Mouse (Mus musculus) naive thymus-derived CD4-positive, alpha-beta T cell, adult 2 months (primary cell): ENCODE results near the gene Crtac1.

Experiments
- DNase-seq: peaks from one replicate; pipeline ENCODE4 v3.0.0-alpha.2; 2011; ENCODE audit warnings: low read depth

The Crtac1 gene

DNA sequence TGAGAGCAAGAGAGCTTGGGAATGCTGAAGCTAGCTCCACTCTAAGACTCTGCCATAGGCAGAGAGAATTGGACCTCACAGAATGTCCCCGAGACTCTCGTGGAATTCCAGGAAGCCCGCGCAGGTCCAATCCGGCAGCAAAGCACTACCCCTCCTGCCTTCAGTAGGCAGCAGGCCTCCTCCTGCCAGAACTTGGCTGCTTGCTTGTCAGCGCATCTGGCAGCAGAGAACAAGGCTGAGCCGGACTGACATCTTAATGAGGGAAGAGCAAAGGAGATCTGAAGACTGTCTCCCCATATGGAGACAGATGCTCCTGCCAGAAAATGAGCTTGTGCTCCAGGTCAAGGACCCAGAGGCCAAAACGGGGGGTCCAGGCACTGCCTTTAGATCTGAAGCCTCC, 16.5 kb downstream of the Crtac1 start:
- DNase-seq = no peak

GRCm38 (mm10) chr19:42409856-42410255, 21.7 kb downstream of the Crtac1 start:
- no peak for DNase-seq

DNA sequence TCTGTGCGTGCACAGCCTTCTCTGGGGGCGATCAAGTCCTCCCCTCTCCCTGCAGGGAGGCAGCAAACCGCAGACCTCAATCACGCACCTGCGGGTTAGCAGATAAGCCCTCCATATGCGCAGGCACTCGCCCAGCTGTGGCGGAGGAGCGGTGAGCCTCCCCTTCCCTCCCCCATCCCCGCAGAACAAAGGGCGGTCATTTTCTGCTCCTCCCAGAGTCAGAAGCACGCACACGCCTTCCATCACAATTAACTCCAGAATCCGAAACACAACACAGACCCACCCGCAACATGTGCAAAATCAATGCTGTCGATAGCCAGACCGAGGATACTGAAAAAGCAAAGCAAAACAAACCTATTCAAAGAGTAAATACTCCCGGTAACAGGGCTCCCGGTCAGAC, 22.4 kb downstream of the Crtac1 start:
- DNase-seq = no peak

GRCm38 (mm10) chr19:42404364-42404763, 27.2 kb downstream of the Crtac1 start:
- DNase-seq = no peak

GRCm38 (mm10) chr19:42399974-42400373, 31.6 kb downstream of the Crtac1 start:
- DNase-seq = no peak

DNA sequence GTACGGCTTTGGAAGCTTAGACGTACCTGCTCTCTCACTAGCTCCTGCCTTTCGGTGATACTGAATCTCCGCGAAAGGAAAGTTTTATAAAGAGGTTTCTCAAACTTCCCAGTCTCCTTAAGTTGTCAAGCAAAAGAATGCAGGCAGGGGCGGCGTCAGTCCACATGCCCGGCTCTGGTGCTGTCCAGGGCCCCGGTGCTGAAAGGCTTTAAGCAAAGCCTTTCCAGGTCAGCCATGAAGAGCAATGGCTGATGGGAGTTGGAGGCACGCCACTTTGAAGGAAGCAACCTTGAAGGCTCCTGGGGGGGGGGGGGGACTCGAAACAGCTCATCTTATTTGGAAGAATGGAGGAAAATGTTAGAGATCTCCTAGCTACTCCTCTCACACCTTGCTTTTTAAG, 34.3 kb downstream of the Crtac1 start:
- DNase-seq = no peak

- DNase-seq = no peak
Measured at GRCm38 (mm10) chr19:42394848-42395534, 36.6 kb downstream of the Crtac1 start.

DNA sequence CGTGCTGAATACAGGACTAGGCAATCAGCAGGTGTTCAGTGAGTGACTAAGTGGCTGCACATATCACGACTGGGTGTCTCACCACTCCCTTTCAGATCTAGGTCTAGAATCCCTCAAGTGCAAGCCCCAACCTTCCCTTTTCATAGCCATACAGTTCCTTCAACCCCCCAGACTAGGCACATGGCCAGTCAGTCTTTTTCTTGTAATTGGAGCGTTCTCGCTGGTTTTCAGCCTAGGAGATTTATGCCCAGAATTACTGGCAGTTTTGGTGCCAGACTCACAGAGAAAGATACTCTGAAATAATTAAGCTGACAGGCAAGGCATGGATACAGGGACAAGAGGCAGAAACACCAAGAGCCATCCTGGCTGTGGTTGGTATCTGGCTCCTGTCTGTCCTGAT, 37.7 kb downstream of the Crtac1 start:
- DNase-seq = no peak

DNA sequence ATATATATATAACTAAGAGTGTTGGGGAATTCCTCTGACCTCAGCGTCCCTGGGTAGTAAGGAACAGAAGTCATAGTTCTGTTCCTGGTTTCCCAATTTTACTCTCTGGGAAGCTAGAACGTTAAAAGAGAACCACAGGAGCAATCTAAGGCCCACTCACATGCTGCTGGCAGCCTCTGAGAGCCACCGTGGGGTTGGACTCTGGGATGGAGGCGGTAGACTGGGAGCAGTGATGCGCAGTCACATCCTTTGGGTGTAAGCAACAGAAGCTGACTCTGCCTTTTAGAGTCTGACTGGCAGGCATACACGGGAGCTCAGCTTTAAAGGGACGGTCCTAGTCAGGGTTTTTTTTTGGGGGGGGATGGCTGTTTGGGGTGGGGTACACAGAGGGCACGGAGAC, 39.5 kb downstream of the Crtac1 start:
- DNase-seq = no peak

DNA sequence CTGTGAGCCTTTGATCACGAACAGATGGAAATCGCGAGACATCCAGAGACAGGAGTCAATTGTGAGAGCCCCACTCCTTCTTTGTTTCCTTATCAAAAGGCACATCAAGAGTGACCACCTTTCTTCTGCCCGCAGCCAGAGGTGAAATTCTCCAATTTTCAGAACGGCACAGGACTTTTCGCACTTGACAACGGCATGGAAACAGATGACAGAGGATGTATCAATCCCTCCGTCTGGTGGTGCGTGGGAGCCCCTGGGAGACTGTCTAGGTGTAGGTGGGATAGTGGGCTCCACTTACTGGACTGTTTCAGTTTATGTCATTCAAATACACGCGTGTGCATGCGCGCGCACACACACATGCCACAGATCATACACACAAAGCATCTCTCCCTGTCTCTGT, 42.0 kb downstream of the Crtac1 start:
- no peak for DNase-seq

GRCm38 (mm10) chr19:42384981-42385598, 46.5 kb downstream of the Crtac1 start:
- DNase-seq = no peak

DNA sequence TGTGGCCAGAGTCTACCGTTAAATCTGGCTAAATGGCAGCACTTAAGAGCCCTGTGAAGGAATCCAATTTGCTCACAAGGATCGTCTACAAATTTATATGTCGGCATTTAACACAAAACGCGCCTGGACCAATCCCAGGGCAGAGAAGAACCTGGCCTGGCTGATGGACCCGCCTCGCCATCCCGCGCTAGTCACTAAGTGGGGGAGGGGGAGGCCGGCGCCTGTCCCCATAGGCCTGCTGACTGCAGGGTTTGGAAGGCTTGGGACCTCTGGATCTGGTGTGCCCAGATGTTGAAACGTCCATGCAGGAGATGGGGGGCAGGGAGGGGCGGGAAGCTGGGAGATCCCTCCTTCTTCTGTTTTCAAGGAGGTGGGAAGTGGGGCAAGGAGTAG, 50.6 kb downstream of the Crtac1 start:
- no peak for DNase-seq

- no peak for DNase-seq
Measured at GRCm38 (mm10) chr19:42380321-42380980, 51.1 kb downstream of the Crtac1 start.

DNA sequence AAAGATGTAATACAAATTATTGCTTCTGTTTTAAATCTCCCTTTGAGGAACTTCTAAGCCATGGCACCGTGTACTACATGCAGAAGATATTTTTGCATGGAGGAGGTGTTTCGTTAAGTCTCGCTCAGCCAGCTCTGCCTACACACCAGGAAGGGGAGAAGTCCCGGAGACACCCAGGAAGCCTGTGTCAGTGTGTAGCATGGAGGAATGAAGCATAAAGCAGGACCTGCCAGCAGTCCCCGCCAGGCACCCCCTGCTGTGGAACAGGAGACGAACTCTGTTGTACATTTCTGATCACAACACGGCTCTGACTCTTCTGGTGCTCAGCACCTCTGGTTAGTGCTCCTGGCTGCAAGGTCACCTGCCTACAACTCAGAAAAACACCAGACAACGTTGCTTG, 51.8 kb downstream of the Crtac1 start:
- DNase-seq = no peak

DNA sequence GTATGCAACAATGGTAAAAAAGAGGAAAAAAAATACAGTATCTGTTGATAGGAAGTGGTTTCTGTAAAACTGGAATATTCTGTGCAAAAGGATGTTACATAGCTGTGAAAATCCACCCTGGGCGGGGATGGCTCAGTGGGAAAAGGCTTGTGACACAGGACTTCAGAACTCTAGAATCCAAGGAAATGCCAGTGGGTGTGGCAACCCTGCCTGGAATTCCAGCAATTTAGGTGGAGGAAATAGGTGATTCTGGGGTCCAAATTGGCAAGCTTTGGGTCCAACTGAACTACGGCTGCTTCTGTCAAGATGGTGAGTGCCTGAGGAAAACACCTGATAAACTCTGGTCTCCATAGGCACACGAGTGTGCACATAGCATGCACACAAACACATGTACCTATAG, 54.4 kb downstream of the Crtac1 start:
- DNase-seq = no peak

- DNase-seq = no peak
Measured at GRCm38 (mm10) chr19:42363551-42363950, 68.0 kb downstream of the Crtac1 start.

DNA sequence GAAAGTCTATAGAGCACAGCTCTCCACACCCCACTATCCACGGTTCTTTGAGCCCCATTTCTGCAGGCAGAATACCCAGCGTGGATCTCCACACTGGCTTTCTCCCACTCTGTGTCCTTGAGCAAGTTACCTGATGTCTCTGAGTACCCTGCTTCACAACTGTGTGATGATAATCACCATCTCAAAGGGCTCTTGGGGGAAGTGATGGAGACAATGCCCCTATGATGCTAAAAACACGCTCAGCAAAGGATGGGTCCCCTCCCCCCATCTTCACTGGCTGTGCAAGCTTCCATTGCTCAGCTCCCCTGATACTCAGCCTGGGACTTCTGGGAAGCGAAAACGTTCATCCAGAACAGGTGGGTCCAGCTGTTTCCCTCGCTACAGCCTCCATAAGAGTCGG, 73.2 kb downstream of the Crtac1 start:
- DNase-seq = no peak

DNA sequence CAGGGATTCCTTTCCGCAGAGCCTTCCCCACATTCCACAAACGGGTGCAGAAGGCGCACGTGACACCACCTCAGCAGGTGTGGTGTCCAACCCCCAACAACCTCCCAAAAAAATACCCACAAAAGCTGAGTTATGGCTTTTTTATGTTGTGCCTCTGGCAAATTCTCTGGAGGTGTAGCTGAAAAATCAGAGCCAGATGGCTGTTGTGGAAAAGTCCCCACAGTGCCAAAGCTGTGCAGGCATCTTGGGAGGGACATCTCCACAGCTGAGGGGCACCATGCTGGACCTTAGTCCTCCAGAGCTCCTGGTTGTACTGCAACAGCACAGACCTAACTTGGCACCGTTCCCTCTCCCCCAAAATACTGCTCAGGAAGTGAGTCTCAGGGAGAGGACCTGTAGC, 74.7 kb downstream of the Crtac1 start:
- no peak for DNase-seq

- DNase-seq = no peak
Measured at GRCm38 (mm10) chr19:42355476-42355875, 76.1 kb downstream of the Crtac1 start.

- no peak for DNase-seq
Measured at GRCm38 (mm10) chr19:42341183-42341582, 90.4 kb downstream of the Crtac1 start.

DNA sequence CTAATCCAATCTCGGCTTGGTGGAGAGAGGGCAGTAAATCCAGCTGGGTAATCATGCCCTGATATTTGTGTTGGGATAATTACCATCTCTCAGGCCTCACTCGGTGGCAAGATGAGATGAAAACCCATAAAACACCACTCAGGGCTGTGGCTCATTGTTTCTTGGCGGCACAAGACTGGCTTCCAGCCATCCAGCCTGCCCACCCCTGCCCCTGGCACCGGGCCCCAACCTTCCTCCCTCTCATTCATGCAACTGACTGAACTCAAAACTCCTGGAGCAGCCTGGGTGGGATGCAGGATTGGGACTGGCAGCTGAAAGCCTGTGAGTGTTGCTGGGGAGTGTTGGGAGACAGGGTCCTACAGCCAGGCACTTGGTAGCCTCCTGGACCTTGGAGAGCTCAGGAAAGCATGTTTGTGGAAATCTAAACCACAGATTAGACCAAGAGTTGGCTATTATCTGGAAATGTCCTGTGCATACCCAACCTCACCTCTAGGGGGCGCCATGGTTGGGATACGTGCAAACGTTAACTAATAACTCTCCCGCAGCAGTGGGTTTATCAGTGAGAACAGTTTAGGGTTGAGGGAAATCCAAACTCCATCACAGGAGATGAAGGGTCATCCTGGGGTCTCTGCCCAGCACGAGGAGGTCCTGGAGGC, 99.4 kb downstream of the Crtac1 start:
- no peak for DNase-seq

DNA sequence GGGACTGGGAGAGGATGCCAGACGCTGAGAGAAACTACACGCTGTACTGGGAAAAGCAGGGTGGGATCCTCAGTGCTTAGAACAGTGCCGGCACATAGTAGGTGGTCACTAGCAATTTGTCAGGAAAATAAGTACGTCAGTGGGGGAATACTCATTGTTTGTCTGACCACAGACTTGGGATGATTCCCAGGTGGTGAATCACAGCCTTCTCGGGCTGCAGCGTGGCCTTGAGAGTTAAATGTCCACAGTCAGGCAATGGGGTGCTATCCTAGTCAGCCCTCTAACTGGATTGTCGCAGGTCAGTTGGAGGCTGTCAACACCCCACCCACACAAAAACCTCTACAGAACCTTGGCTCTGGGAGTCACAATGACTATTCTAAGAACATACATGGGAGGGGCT, 100.1 kb downstream of the Crtac1 start:
- DNase-seq = no peak

GRCm38 (mm10) chr19:42328160-42328559, 103.4 kb downstream of the Crtac1 start:
- DNase-seq = no peak
